Mouse (Mus musculus): Measurements from ENCODE around the gene Glis1. TPM values are rescaled to one million over a fixed set of nuclear protein-coding genes. Genes with fewer than 3 reads are reported as not detected.

Glis1 gene
- total RNA-seq (2014; rRNA removed) (1.4 and 1.8 TPM in 2 replicates), polyA plus RNA-seq (2015; fragmentation: Nextera tagmentation; extraction: Ambion mirVana) (1.5 and 2.1 TPM in 2 replicates)

GRCm38 (mm10) chr4:107434356-107435237 lies at the start of gene Glis1:
Glis1 (plus strand) TSS chr4:107434591.
- H3K36me3 ChIP-seq (ENCODE audit: insufficient read depth, low read length) = no peaks in the 10 kb centered on the region
- ATAC-seq (ENCODE audit: low FRiP score) (peak; percentile 70), DNase-seq (ENCODE audit: low spot score) (peak; percentile 64)
- H3K9ac ChIP-seq (replicated peaks; ENCODE audit: low read length, poor library complexity, severe bottlenecking) = peak within 1 kb of the TSS; percentile 64
- no peaks in the 10 kb centered on the region for H3K9me3 ChIP-seq (ENCODE audit: low read length)
- H3K4me2 ChIP-seq (ENCODE audit: low read depth, low read length, poor library complexity, severe bottlenecking) = peak within 1 kb of the TSS; percentile 89
- no peak for TF ChIP-seq CTCF (IDR thresholded peaks at IDR 0.05)
- peaks cover 36% of the 10 kb centered on the region for H3K27me3 ChIP-seq (ENCODE audit: insufficient read depth, low read length)
- H3K4me1 ChIP-seq (ENCODE audit: insufficient read depth, low read length) = no peaks in the 10 kb centered on the region
- peak within 1 kb of the TSS; percentile 61 for H3K4me3 ChIP-seq (ENCODE audit: low read depth, low read length)
- WGBS = under 1% methylated on average over 72 of the region's 112 CpGs
- H3K27ac ChIP-seq (ENCODE audit: low read depth, low read length) = no peak within 1 kb of the TSS

- no peak for ATAC-seq (ENCODE audit: low FRiP score)
- DNase-seq (ENCODE audit: low spot score) = peak; percentile 61
- H3K9me3 ChIP-seq (ENCODE audit: low read length) = no peaks in the 10 kb centered on the region
- TF ChIP-seq CTCF (IDR thresholded peaks at IDR 0.05) = no peak
- H3K27ac ChIP-seq (ENCODE audit: low read depth, low read length) = no peak overlapping the region
- H3K4me2 ChIP-seq (ENCODE audit: low read depth, low read length, poor library complexity, severe bottlenecking) = no peak overlapping the region
- peaks cover 43% of the 10 kb centered on the region for H3K36me3 ChIP-seq (ENCODE audit: insufficient read depth, low read length)
- WGBS = 87% methylated on average over 4 of the region's 4 CpGs
- H3K4me1 ChIP-seq (ENCODE audit: insufficient read depth, low read length) = no peaks in the 10 kb centered on the region
- no peaks in the 10 kb centered on the region for H3K27me3 ChIP-seq (ENCODE audit: insufficient read depth, low read length)
- no peak overlapping the region for H3K4me3 ChIP-seq (ENCODE audit: low read depth, low read length)
- H3K9ac ChIP-seq (replicated peaks; ENCODE audit: low read length, poor library complexity, severe bottlenecking) = no peak overlapping the region
Measured at GRCm38 (mm10) chr4:107387038-107387437, 47.4 kb upstream of the Glis1 start.

DNA sequence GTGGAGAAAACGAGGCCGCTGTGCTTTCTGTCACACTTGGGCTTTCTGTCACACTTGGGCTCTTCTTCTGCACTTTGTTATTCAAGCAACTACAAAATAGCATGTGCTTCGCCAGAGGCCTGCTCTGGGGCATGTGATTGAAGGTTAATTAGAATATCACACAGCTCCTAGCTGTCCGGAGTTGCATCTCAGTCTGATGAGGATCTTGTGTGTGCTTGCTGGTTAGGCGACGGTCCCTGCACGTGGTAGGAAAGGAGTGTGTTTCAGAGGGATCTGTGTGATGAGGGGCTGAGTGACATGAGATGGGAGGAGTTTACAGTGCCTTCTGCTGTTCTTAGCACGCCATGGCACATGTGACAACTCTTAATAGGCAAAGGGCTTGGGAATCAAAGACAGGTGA lies 46.9 kb upstream of the Glis1 start:
- Histone ChIP-seq H3K4me3 (ENCODE audit: low read depth, low read length) (no peak overlapping the region), H3K9me3 (ENCODE audit: low read length) (no peaks in the 10 kb centered on the region), H3K27ac (ENCODE audit: low read depth, low read length) (no peak overlapping the region), H3K36me3 (ENCODE audit: insufficient read depth, low read length) (peaks cover 41% of the 10 kb centered on the region), H3K27me3 (ENCODE audit: insufficient read depth, low read length) (no peaks in the 10 kb centered on the region), H3K4me2 (ENCODE audit: low read depth, low read length, poor library complexity, severe bottlenecking) (no peak overlapping the region), H3K4me1 (ENCODE audit: insufficient read depth, low read length) (no peaks in the 10 kb centered on the region), H3K9ac (replicated peaks; ENCODE audit: low read length, poor library complexity, severe bottlenecking) (no peak overlapping the region)
- ATAC-seq (ENCODE audit: low FRiP score) (no peak), DNase-seq (ENCODE audit: low spot score) (peak; percentile 14)
- no peak for TF ChIP-seq CTCF (IDR thresholded peaks at IDR 0.05)
- 75% methylated on average over 8 of the region's 8 CpGs for WGBS

DNA sequence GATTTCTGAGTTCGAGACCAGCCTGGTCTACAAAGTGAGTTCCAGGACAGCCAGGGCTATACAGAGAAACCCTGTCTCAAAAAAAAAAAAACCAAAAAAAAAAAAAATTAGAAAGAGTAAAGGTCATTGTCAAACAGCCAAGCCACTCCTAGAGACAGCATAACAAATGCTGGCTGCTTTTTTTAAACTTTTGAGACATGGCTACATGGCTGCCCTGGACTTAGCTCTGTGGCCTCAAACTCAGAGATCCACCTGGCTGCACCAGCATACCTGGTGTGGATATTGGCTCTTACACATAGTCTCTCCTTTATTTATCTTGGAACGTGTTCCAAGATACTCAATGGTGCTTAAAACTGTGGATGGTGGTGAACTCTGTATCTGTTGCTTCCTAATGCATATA lies 46.1 kb upstream of the Glis1 start:
- Histone ChIP-seq H3K9ac (replicated peaks; ENCODE audit: low read length, poor library complexity, severe bottlenecking) (no peak overlapping the region), H3K27ac (ENCODE audit: low read depth, low read length) (no peak overlapping the region), H3K36me3 (ENCODE audit: insufficient read depth, low read length) (peaks cover 36% of the 10 kb centered on the region), H3K4me3 (ENCODE audit: low read depth, low read length) (no peak overlapping the region), H3K27me3 (ENCODE audit: insufficient read depth, low read length) (no peaks in the 10 kb centered on the region), H3K4me1 (ENCODE audit: insufficient read depth, low read length) (no peaks in the 10 kb centered on the region), H3K9me3 (ENCODE audit: low read length) (no peaks in the 10 kb centered on the region), H3K4me2 (ENCODE audit: low read depth, low read length, poor library complexity, severe bottlenecking) (no peak overlapping the region)
- ATAC-seq (ENCODE audit: low FRiP score) (no peak), DNase-seq (ENCODE audit: low spot score) (no peak)
- no peak for TF ChIP-seq CTCF (IDR thresholded peaks at IDR 0.05)
- 95% methylated on average over 2 of the region's 2 CpGs for WGBS

- H3K4me1 ChIP-seq (ENCODE audit: insufficient read depth, low read length) = no peaks in the 10 kb centered on the region
Measured at GRCm38 (mm10) chr4:107389345-107389744, 45.0 kb upstream of the Glis1 start.

GRCm38 (mm10) chr4:107393771-107394170 lies 40.6 kb upstream of the Glis1 start:
- no peak overlapping the region for H3K27ac ChIP-seq (ENCODE audit: low read depth, low read length)
- H3K27me3 ChIP-seq (ENCODE audit: insufficient read depth, low read length) = no peaks in the 10 kb centered on the region
- no peaks in the 10 kb centered on the region for H3K9me3 ChIP-seq (ENCODE audit: low read length)
- no peak for DNase-seq (ENCODE audit: low spot score)
- H3K36me3 ChIP-seq (ENCODE audit: insufficient read depth, low read length) = peaks cover 28% of the 10 kb centered on the region
- TF ChIP-seq CTCF (IDR thresholded peaks at IDR 0.05) = no peak
- no peak overlapping the region for H3K9ac ChIP-seq (replicated peaks; ENCODE audit: low read length, poor library complexity, severe bottlenecking)
- no peak for ATAC-seq (ENCODE audit: low FRiP score)
- WGBS = 95% methylated on average over 2 of the region's 2 CpGs
- H3K4me1 ChIP-seq (ENCODE audit: insufficient read depth, low read length) = no peaks in the 10 kb centered on the region
- no peak overlapping the region for H3K4me2 ChIP-seq (ENCODE audit: low read depth, low read length, poor library complexity, severe bottlenecking)
- no peak overlapping the region for H3K4me3 ChIP-seq (ENCODE audit: low read depth, low read length)

More at GRCm38 (mm10) chr4:107389345-107389744, 45.0 kb upstream of the Glis1 start:
- no peak for TF ChIP-seq CTCF (IDR thresholded peaks at IDR 0.05)
- Histone ChIP-seq H3K4me2 (ENCODE audit: low read depth, low read length, poor library complexity, severe bottlenecking) (no peak overlapping the region), H3K9me3 (ENCODE audit: low read length) (no peaks in the 10 kb centered on the region), H3K36me3 (ENCODE audit: insufficient read depth, low read length) (peaks cover 33% of the 10 kb centered on the region), H3K27me3 (ENCODE audit: insufficient read depth, low read length) (no peaks in the 10 kb centered on the region), H3K4me3 (ENCODE audit: low read depth, low read length) (no peak overlapping the region), H3K27ac (ENCODE audit: low read depth, low read length) (no peak overlapping the region), H3K9ac (replicated peaks; ENCODE audit: low read length, poor library complexity, severe bottlenecking) (no peak overlapping the region)
- DNase-seq (ENCODE audit: low spot score) (no peak), ATAC-seq (ENCODE audit: low FRiP score) (no peak)
- WGBS = 96% methylated on average over 3 of the region's 3 CpGs
